Mouse (Mus musculus) forelimb bud, embryonic 11.5 days (tissue): ENCODE data around the gene Riok2.

Experiments used
- DNase-seq: peaks from one replicate; pipeline ENCODE4 v3.0.0-alpha.2; 2012; ENCODE audit warnings: low read depth, low spot score

Gene Riok2

GRCm38 (mm10) chr17:17408137-17408536 is 34.0 kb downstream of the Riok2 start:
- DNase-seq: no peak

- no peak for DNase-seq
These were observed 34.8 kb downstream of the Riok2 start for GRCm38 (mm10) chr17:17408720-17409478.

DNA sequence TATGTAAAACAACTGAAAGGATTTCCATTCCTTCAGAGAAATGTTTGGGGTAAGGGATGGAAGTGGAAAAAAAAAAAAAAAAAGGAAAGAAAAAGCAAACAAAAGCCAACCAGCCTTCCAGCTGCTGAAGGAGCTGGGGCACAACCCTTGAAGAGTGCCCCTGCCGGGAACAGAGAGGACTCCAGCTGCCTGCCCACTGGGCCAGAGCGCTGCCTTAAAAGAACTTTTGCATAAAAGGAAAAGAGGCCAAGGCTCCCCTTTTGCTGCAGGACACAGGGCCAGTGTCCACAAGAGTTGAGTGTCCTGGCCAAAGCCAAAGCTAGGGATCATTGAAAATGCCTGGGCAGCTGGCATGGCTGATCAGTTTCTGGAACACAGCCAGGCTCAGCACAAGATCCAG is 35.5 kb downstream of the Riok2 start:
- peak; percentile 57 for DNase-seq

GRCm38 (mm10) chr17:17411443-17411842 is 37.3 kb downstream of the Riok2 start:
- DNase-seq: no peak

DNA sequence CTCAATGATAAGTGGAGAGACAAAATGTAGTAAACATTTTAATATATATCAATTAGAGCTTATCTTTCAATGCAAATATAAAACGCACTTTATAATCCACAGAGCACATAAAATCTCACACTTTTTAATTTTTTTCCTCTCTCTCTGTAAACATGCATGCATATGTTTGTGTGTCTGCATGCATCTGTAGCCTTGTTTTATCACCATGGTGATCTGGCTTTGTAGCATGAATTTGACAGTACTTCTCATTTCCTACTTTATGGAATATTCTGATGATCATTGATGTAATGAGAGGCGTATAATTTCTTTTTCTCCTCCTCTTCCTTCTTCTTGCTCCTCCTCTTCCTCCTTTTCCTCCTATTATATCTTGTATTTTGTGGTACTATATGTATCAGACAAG is 38.1 kb downstream of the Riok2 start:
- DNase-seq: no peak

GRCm38 (mm10) chr17:17414206-17414605 is 40.1 kb downstream of the Riok2 start:
- no peak for DNase-seq

DNA sequence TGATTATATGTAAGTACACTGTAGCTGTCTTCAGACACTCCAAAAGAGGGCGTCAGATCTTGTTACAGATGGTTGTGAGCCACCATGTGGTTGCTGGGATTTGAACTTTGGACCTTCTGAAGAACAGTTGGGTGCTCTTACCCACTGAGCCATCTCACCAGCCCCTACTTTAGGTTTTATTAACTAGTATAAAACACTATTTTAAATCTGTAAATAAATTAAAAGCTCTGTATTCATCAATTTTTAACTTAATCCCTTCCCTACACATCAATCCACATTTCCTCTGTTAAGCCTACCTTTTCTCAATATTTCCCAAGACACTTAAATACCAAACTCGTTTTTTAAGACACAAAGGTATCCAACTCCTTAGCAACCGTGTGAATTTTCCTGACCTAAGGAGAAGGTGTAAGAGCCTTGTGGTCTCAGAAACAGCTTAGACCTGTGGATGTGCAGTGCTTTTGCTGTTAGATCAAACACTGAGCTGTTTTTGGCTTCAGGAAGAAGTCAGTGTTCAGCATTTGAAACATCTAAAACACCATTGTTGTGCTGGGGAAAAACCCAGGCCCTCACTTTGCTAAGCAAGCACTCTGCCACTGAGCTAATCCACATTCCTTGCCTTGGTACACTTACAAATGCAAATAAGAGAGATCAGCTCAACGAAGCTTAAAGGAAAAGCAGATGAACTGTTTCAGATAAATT is 50.6 kb downstream of the Riok2 start:
- no peak for DNase-seq

- DNase-seq: no peak
These were observed 51.3 kb downstream of the Riok2 start for GRCm38 (mm10) chr17:17425308-17425813.

- peak; percentile 59 for DNase-seq
These were observed 51.8 kb downstream of the Riok2 start for GRCm38 (mm10) chr17:17425906-17426305.

DNA sequence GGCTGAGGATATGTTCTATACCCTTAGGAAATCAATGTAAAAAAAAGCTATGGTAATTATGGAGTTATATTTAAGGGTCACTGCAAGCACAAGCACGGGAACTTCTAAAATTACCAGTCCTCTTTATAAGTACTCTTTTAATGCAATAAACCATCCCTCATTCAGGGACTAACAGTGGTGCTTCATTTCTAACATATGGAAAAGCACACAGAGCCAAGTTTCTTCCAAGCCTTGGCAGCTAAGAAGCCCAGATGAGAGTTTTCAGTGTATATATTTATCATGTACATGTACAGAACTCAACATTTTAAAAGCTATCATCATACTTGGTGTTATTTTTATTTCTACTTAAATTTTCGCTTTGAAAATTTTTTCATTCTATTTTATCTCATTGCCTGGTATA is 54.8 kb downstream of the Riok2 start:
- no peak for DNase-seq

- DNase-seq: no peak
These were observed 59.6 kb downstream of the Riok2 start for GRCm38 (mm10) chr17:17433679-17434078.

DNA sequence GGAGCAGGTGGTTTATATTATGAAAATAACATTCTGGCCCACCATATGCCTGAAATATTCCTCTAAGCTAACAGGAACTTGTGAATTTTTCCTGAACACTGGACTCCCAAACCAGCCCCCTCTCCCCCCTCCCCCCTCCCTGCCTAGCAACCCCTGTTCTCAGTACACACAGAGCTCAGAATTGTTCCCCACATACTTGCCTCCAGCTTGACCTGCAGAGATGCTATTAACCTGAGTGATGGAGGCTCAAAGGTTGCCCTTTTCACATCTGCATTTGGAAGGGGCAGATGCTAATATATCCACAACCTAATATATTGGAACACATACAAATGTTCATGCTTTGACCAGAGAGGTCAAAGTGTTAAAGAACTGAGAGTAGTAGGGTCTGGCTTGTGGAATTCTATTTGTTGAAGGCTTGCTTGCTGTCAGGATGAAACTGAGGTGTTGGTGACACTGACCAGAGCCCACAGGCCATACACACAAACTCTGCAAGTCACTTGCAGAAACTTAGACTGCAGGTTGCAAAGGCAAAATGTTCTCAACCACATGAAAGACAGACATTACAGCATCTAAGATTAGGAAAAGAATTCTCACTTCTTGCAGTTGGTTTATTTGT is 64.6 kb downstream of the Riok2 start:
- peak; percentile 95 for DNase-seq

DNA sequence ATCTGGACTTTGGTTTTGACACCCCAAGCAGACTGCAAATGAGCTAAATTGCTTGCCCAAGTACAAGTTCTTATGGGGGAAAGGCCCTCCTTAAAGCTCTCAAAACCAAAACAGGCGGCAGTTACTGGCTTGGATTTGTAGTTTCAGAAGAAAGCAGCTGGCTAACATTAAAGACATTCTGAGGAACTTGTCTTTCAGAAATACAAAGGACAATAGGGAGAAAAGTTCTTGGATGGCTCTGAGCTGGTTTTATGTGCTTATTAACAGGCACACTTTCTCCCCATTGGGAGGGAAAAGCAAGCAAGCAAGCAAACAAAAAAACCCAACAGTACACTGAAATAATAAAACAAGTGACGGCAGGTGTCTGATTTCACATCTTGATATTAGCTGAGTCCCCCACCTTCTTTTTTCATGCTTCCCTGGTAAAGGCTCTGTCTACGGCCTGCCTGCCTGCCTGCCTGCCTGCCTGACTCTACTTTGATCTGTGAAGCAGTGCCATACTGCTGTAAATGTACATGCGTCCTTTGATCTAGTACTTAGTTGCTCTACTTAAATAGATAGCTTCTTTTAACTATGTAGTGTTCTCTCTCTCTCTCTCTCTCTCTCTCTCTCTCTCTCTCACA is 67.9 kb downstream of the Riok2 start:
- DNase-seq: peak; percentile 72

- DNase-seq: no peak
These were observed 70.3 kb downstream of the Riok2 start for GRCm38 (mm10) chr17:17444297-17444886.
